Mouse (Mus musculus): Measurements from ENCODE around the gene Bptf.
A peak's percentile ranks its signal among the peaks of the same experiment; 100 is the strongest.
"Not testable (repeated sequence)": the region's sequence is repeated elsewhere in the genome, so short reads cannot be mapped to it uniquely, and the experiment has no call there.

The Bptf gene

DNA sequence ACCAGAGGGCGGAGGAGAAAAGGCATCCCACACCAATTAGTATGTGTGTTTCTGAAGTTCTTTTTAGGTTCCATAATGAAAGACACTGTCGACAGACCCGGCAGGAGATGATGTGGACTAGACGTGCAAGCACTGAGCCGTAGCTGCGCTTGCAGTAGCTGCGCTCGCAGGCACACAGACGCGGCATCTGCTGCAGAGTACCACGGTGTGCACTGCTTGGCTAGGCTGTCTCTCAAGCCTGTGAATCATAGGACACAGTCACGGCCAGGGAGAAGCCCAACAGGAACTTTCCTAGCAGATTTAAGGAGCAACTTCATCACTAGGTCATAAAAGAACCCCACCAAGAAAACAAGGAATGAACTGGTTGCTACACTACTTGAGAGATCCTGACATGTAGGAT is 14.1 kb downstream of the Bptf start:
- no peak for DNase-seq (ENCODE audit: low spot score in 2 of 2)

GRCm38 (mm10) chr11:107113881-107114557 is 17.9 kb downstream of the Bptf start:
- DNase-seq (ENCODE audit: low spot score in 2 of 2), result no peak

- DNase-seq (ENCODE audit: low spot score in 2 of 2), result no peak
Measured at GRCm38 (mm10) chr11:107113112-107113511, 18.8 kb downstream of the Bptf start.

GRCm38 (mm10) chr11:107109669-107110068 is 22.3 kb downstream of the Bptf start:
- DNase-seq (ENCODE audit: low spot score in 2 of 2), result no peak

- no peak for DNase-seq (ENCODE audit: low spot score in 2 of 2)
Measured at GRCm38 (mm10) chr11:107108892-107109291, 23.0 kb downstream of the Bptf start.

DNA sequence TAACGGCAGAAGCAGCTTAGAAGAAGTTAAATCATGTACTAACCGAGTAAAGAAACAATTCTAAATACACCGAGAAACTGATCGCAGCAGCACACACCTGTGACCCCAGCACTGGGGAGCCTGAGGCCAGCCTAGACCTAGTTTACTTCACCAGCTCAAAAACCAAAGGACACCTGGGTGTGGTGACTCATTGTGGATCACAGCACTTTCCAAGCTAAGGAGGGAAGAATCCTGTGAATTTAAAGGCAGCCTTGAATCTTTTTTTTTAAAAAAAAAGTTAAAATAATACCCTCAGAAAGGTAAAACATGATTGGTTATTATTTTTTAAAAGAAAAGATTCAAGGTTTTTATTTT is 24.2 kb downstream of the Bptf start:
- no peak for DNase-seq (ENCODE audit: low spot score in 2 of 2)

DNA sequence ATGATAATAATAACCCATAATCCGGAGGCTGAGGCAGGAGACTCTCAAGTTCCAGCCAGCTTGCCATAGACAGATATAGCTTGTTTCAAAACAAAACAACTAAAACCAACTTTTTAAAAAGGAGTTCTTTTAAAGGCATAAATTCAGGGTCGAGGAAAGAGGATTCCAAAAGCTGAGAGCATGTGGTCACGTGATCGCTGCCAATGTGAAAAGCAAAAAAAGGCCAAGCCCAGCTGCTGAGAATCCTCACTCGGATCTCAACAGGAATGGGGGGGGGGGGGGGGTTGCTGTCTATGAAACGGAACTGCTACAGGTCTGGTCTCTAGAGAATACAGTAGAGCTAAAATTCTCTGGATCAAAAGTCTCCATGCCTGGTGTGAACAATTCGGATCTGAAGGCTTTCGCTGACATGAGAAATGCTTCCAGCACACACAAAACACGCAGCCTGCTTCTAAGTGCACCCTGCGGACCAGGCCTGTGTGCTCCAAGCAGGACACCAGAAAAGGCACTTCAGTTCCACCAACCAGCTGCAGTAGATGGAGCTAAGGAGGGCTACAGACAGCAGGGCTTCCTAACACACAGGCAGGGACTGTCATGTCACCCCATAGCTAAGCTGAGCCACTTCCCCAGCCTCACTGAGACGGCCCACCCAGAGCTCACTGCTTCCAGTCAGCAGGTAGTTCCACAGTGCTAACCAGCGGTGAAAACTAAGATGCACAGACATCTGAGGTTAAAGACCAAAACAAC is 24.8 kb downstream of the Bptf start:
- DNase-seq (ENCODE audit: low spot score in 2 of 2), result no peak

GRCm38 (mm10) chr11:107106461-107106860 is 25.5 kb downstream of the Bptf start:
- DNase-seq (ENCODE audit: low spot score in 2 of 2), result no peak

DNA sequence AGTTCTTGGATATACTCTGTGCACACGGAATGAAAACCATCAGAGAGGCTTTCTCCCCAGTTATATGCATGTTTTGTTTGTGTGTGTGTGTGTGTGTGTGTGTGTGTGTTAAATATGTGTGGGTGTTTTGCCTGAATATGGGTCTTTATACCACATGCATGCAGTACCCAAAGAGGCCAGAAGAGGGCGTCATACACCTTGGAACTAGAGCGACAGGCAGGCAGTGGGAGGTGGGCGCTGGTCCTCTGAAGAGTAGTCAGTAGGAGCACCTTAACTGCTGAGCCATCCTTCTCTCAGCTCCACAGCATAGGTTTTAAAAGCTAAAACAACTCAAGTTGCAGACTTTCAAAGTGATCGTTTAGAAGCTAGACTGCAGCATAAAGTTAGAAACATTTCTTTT is 26.7 kb downstream of the Bptf start:
- peak; percentile 30 to 80 for DNase-seq (ENCODE audit: low spot score in 2 of 2)

DNA sequence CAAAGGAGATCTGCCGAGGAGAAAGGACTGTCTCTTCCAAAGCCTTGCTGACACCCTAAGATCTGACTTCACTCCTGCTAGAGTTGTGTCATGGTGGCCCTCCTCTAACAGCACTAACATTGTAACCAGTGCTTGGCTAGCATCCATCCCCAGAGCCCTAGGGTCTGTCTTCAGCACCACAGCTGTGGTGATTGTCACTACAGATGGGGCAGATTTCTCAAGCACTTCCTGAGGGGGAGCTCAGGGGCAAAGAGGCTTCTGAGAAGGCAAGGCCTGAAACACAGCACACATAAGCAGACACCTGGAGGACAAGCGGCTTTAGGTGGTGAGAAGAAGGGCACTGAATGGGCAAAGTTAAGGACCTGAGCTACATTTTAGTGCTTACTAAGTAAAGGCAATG is 28.2 kb downstream of the Bptf start:
- no peak for DNase-seq (ENCODE audit: low spot score in 2 of 2)

DNA sequence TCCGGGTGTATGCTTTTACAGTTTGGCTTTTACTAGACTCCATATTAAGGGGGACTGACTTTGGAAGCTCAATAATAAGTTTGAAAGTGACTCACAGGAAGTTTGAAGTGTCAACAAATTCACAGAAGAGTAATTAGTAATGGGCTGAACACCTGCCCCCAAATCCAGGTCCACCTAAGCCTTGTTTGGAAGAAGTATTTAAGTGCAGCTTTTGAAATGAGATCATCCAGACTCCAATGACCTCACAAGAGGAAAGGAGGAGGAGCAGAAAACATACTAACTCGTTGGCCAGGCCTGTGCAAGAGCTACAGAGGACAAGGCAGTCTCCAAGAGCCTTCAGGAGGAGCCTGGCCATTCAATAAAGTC is 28.7 kb downstream of the Bptf start:
- no peak for DNase-seq (ENCODE audit: low spot score in 2 of 2)

DNA sequence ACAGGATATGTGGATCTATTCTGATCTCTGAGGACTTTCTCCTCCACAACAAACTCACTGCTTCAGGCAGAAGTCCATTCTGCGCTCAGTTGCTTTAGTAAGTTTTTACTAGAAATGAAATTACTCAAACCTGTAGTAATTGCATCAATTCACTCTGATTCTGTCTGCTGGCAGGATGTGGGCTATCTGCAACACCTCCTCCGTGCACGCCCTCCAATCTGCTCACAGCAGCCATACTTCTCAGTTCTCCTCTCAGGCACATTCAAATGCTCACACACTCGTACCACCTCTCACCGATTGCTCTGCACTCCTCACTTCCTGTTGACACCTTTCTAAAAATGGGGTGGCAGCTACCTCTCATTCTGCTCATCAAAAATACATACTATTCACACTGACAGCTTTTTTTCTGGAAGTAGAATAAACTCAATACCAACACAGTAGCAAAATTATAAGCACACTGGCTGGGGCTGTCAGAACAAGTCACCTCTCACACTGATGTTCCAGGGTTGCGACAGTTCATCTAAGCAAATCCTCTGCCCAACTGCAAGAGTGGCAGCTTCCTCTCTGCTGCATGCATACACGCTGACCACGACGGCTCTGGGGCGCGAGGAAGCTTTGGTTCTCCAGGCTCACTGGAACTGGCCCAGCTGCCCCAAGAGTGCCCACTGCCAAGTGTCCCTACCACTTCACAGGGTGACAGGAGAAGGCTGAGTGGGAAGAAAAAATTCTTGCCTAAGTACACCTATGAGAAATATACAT is 29.3 kb downstream of the Bptf start:
- DNase-seq (ENCODE audit: low spot score in 2 of 2), result no peak

- no peak for DNase-seq (ENCODE audit: low spot score in 2 of 2)
Measured at GRCm38 (mm10) chr11:107096973-107097372, 35.0 kb downstream of the Bptf start.

DNA sequence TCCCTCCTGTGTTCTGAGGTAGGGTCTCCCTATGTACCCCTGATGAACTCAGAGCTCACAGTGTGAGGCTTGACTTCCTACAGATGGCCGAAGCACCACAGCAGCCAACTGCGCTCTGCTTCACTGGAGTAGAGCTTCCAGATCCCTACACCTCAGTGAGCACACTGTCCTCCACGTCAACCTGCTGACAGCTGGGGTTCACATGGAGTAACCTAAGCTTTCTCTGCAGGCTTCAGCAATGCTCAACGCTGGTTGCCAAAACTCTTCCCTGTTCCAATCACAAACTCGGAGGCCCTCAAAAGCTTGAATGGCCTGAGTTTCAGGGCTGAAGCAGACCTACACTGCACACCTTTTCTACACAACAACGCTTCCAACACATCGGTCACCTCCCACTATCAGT is 38.1 kb downstream of the Bptf start:
- DNase-seq (ENCODE audit: low spot score in 2 of 2), result no peak

DNA sequence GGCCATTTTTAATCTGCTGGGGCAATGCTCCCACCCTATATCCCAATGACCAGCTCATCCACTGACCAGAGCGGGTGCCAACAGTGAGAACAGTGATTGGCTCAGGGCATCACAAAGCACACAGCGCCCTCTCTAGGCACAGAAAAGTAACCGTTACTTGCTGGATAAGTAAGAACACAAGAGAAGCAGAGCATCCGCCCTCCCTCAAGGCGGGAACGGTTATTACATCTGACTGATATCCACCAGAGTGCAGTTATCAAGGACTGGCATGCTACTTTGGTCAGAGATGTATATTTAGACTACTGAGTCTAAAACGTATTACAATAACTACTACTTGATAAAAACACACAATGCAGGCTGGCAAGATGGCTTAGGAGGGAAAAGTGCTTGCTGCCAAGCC is 39.3 kb downstream of the Bptf start:
- DNase-seq (ENCODE audit: low spot score in 2 of 2), result no peak

GRCm38 (mm10) chr11:107085866-107086265 is 46.1 kb downstream of the Bptf start:
- no peak for DNase-seq (ENCODE audit: low spot score in 2 of 2)

DNA sequence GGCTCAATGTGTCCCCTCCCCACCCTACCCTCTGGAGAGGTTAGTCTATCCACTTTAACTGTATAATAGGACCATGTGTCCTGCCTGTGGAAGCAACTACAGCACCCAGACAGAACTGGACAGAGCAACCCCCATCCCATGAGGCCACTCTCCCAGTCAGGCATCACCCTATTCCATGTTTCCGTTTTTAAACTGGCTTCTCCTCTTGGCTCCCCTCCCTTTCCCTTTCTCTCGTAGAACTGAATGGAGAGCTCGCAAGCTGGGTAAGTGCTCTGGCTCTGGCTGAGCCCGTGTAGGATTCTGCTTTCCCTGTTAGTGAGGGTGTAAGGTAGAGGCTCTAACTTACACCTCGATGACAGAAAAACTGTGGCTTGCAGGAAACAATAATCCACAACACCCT is 48.4 kb downstream of the Bptf start:
- no peak for DNase-seq (ENCODE audit: low spot score in 2 of 2)

DNA sequence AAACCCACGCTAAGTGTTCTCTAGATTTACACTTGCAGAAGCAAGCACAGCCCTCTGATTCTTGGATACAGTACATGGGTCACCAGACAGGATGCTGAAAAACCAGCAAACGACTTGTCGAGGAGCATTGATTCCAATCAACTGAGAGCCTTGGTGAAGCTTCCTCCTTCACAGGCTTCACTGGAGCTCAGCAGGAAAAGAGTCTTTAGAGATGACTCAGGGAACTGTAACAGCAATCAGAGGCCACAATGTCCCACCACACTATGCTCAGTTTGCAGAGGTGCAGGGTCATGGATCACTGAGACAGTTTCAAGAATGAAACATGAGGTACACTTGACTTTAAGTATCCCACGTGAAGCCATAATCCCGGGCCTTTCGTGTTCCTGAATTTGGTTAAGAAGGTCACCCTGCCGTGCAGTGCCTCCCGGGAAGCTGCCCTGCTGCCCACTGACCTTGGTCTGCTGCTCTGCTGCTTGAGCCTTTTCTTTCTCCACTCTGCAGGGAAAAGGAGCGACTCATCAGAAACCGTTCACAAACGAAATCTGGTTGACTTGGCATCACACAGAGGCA is 66.6 kb downstream of the Bptf start:
- DNase-seq (ENCODE audit: low spot score in 2 of 2), result no peak

- DNase-seq (ENCODE audit: low spot score in 2 of 2), result no peak
Measured at GRCm38 (mm10) chr11:107064590-107064989, 67.3 kb downstream of the Bptf start.

DNA sequence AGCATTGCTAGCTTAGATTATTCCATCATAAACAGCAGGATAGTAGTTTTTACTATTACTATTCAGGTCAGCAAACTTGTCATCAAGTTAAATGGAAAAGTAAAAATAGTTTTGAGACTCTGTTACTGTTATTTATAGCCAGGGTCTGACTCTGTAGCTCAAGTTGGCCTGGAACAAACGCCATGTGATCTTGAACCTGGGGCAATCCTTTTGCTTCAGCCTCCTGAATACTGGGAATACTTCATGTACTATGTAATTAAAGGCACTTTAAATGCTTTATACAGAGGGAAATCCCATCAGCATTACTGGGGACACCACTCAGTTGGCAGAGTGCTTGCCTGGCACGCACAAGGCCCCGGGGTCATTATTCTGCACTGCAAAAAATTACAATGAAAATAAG is 68.9 kb downstream of the Bptf start:
- no peak for DNase-seq (ENCODE audit: low spot score in 2 of 2)

- no peak for DNase-seq (ENCODE audit: low spot score in 2 of 2)
Measured at GRCm38 (mm10) chr11:107060941-107061340, 71.0 kb downstream of the Bptf start.

- not testable (repeated sequence) for DNase-seq (ENCODE audit: low spot score in 2 of 2)
Measured at GRCm38 (mm10) chr11:107059634-107060033, 72.3 kb downstream of the Bptf start.

DNA sequence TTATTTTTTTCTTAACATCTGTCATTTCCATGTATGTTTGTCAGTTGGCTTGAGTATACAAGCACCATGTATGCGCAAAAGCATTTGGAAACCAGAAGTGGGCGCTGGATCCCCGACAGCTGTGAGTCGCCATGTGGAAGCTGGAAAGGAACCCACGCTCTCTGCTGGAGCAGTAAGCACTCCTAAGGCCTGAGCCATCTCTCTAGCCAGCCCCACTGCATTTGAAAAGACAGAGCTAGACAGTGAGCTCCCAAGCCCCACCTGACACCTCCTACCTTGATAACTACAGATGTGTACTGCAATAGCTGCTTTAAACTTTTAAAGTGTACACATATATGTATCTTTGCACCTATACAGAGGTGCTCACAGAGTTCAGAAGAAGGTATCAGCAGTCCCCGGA is 74.5 kb downstream of the Bptf start:
- DNase-seq (ENCODE audit: low spot score in 2 of 2), result no peak

All from urinary bladder, postnatal 4 days (tissue).